Mouse (Mus musculus): ENCODE data around the gene Nlrp5. TPM values are rescaled to one million over a fixed set of nuclear protein-coding genes. Genes with fewer than 3 reads are reported as not detected.
"Not testable (repeated sequence)": the region's sequence is repeated elsewhere in the genome, so short reads cannot be mapped to it uniquely, and the experiment has no call there.

Gene Nlrp5
- not detected in 2 replicates for polyA plus RNA-seq (2015; fragmentation: Nextera tagmentation; extraction: Ambion mirVana)

DNA sequence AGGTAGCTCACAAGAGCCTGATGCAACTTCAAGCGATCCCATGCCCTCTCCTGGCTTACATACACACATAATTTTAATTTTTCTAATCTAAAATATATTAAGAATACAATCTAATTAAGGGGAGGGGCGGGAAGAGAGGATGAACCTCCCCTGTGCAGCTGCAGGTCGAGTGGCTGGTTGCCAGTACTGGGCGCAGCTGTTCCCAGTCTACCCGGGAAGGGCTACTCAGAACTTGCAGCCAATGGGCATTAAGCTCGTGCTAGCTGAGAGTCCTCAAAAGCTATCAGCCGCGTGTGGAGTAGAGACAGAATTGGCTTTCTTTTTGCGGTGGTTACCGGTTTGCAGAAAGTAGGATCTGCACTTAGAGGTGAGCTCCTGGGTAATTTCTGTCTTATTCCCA, at the start of gene Nlrp5:
TSS of gene Nlrp5 (plus strand) at position 301 of the 400 bp plus-strand sequence.
- 75% methylated on average over 10 of the region's 10 CpGs for WGBS
- Histone ChIP-seq H3K9me3 (peaks cover 24% of the 10 kb centered on the region), H3K4me3 (no peak within 1 kb of the TSS)

DNA sequence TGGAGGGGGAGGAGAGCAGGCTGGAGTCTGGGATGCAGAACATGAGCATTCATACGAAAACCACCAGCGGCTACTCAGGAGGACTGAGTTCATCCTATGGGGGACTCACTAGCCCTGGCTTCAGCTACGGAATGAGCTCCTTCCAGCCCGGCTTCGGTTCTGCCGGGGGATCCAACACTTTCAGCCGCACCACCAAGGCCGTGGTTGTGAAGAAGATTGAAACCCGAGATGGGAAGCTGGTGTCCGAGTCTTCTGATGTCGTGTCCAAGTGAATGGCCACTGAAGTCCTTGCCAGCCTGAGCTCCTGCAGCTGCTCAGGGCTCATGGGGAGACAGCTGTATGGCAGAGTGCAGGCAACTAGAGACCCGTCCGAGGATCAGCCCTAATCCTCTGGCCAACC, 27.4 kb upstream of the Nlrp5 start:
- H3K4me3 ChIP-seq; H3K9ac ChIP-seq (replicated peaks); ATAC-seq (replicated peaks); H3K27me3 ChIP-seq; H3K27ac ChIP-seq (replicated peaks); H3K4me2 ChIP-seq (replicated peaks); H3K36me3 ChIP-seq; H3K4me1 ChIP-seq: not testable (repeated sequence)
- WGBS: 92% methylated on average over 13 of the region's 13 CpGs
- peaks cover 23% of the 10 kb centered on the region for H3K9me3 ChIP-seq

More for the DNA sequence above, at the start of gene Nlrp5:
- no peak for ATAC-seq (replicated peaks)
- no peak within 1 kb of the TSS for H3K4me2 ChIP-seq (replicated peaks)
- no peaks in the 10 kb centered on the region for H3K4me1 ChIP-seq
- H3K27me3 ChIP-seq: no peaks in the 10 kb centered on the region
- no peaks in the 10 kb centered on the region for H3K36me3 ChIP-seq
- no peak within 1 kb of the TSS for H3K27ac ChIP-seq (replicated peaks)
- no peak within 1 kb of the TSS for H3K9ac ChIP-seq (replicated peaks)

DNA sequence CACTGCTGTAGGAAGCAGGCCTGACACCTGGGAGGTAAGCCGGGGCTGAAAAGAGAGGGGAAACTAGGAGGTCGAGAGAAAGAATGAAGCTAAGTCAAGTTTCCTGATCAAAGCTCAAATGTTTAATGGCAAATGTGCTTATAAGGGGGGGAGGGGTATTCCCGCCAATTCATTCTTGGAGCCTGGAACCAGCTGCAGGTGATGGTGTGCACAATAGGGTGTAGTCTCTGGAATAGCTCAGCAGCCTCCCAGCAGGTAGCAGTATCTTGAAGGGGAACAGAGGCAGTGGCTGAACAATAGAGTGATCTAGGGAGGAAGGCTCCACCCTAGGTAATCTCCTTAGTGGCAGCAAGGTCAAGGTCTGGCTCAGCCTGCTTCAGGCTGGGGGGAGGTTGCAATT, 84.5 kb downstream of the Nlrp5 start:
- peaks cover 39% of the 10 kb centered on the region for H3K9me3 ChIP-seq
- H3K9ac ChIP-seq (replicated peaks); H3K4me2 ChIP-seq (replicated peaks); H3K4me3 ChIP-seq; H3K27me3 ChIP-seq; H3K36me3 ChIP-seq; ATAC-seq (replicated peaks); H3K27ac ChIP-seq (replicated peaks); H3K4me1 ChIP-seq: not testable (repeated sequence)
- WGBS: 84% methylated on average over 3 of the region's 3 CpGs

DNA sequence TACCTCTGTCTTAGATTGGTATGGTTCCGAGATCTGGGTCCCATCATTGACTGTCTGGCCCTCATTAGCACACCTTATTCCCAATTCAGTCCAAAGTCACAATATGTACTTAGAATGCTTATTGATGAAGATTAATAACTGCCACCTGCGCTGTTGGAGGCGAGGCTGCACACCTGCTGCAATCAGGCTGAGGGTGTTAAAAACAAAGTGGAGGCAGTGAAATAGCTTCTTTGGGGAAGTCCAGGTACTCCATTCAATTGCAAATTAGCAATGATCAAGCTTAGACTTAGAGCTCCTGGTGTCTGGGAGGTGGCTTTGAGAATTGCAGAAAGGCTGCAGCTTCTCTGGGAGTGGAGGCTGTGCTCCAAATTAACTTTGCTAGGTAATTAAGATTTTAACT, 85.1 kb downstream of the Nlrp5 start:
- H3K27ac ChIP-seq (replicated peaks); H3K36me3 ChIP-seq; H3K4me1 ChIP-seq; ATAC-seq (replicated peaks); H3K9ac ChIP-seq (replicated peaks); H3K4me3 ChIP-seq; H3K27me3 ChIP-seq; H3K4me2 ChIP-seq (replicated peaks): not testable (repeated sequence)
- WGBS: 67% methylated on average over 3 of the region's 3 CpGs
- H3K9me3 ChIP-seq: peaks cover 39% of the 10 kb centered on the region

DNA sequence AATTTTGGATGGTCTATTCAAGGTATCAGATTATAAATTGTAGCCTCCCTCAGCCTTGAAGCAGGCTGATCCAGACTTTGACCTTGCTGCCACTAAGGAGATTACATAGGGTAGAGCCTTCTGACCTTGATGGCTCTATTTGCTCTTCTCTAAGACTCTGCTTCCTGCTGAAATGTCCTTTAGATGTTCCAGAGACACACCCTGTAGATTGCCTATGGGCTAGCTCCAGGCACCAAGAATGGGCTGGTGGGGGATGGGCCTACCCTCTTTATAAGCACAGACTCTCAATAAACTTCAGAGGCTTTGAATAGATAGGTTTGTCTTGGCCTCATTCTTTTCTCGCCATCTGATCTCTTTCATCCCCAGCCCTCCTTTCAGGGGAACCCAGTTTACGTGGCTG, 87.2 kb downstream of the Nlrp5 start:
- 66% methylated on average over 2 of the region's 2 CpGs for WGBS
- not testable (repeated sequence) for H3K27me3 ChIP-seq; H3K36me3 ChIP-seq; H3K9ac ChIP-seq (replicated peaks); H3K4me3 ChIP-seq; H3K27ac ChIP-seq (replicated peaks); H3K4me2 ChIP-seq (replicated peaks); ATAC-seq (replicated peaks); H3K4me1 ChIP-seq
- H3K9me3 ChIP-seq: peaks cover 25% of the 10 kb centered on the region

Small RNA genes lying within 50 kb of the gene (microRNA-seq; reads per million reads assigned to microRNA genes)
- not detected for gene Gm25196

Other genes with a start within 250 kb of the Nlrp5 start
- gene Gm10662, start 241.4 kb upstream of the Nlrp5 start, polyA plus RNA-seq (2015; fragmentation: Nextera tagmentation; extraction: Ambion mirVana): not detected in 2 replicates
- not detected in 2 replicates for gene Vmn1r165, start 168.6 kb upstream of the Nlrp5 start, polyA plus RNA-seq (2015; fragmentation: Nextera tagmentation; extraction: Ambion mirVana)
- gene Vmn1r166, start 134.2 kb upstream of the Nlrp5 start, polyA plus RNA-seq (2015; fragmentation: Nextera tagmentation; extraction: Ambion mirVana): not detected in 2 replicates
- not detected in 2 replicates for gene Gm6902, start 107.0 kb upstream of the Nlrp5 start, polyA plus RNA-seq (2015; fragmentation: Nextera tagmentation; extraction: Ambion mirVana)
- gene Nlrp4e, start 84.7 kb upstream of the Nlrp5 start, polyA plus RNA-seq (2015; fragmentation: Nextera tagmentation; extraction: Ambion mirVana): not detected in 2 replicates
- gene Vmn1r167, start 121.3 kb downstream of the Nlrp5 start, polyA plus RNA-seq (2015; fragmentation: Nextera tagmentation; extraction: Ambion mirVana): not detected in 2 replicates
- gene Vmn1r168, start 153.8 kb downstream of the Nlrp5 start, polyA plus RNA-seq (2015; fragmentation: Nextera tagmentation; extraction: Ambion mirVana): not detected in 2 replicates
- not detected in 2 replicates for gene Vmn1r169, start 189.6 kb downstream of the Nlrp5 start, polyA plus RNA-seq (2015; fragmentation: Nextera tagmentation; extraction: Ambion mirVana)
- not detected in 2 replicates for gene Vmn1r170, start 220.3 kb downstream of the Nlrp5 start, polyA plus RNA-seq (2015; fragmentation: Nextera tagmentation; extraction: Ambion mirVana)
- not detected in 2 replicates for gene Vmn1r171, start 244.8 kb downstream of the Nlrp5 start, polyA plus RNA-seq (2015; fragmentation: Nextera tagmentation; extraction: Ambion mirVana)

Data from forebrain, embryonic 15.5 days (tissue).